Mouse (Mus musculus) embryonic facial prominence, embryonic 10.5 days (tissue): ENCODE results near the gene Kalrn. TPM values are rescaled to one million over a fixed set of nuclear protein-coding genes. Genes with fewer than 3 reads are reported as not detected.

Experiments used
- DNase-seq: peaks from one replicate; pipeline ENCODE4 v3.0.0-alpha.2; 2017; ENCODE audit warnings: low spot score
- H3K27ac ChIP-seq: fragments of 300-500 bp; sonication (generic); replicated peaks from 2 replicates; pipeline ENCODE4 v1.5.1; 2016; ENCODE audit warnings: mild to moderate bottlenecking
- H3K27me3 ChIP-seq: fragments of 300-500 bp; sonication (generic); replicated peaks from 2 replicates; pipeline ENCODE4 v1.6.1; 2016; ENCODE audit warnings: low read depth, mild to moderate bottlenecking; ENCODE audit not compliant: poor library complexity, severe bottlenecking
- H3K36me3 ChIP-seq: fragments of 300-500 bp; sonication (generic); replicated peaks from 2 replicates; pipeline ENCODE4 v1.6.1; 2016; ENCODE audit warnings: mild to moderate bottlenecking, moderate library complexity
- H3K4me1 ChIP-seq: fragments of 300-500 bp; sonication (generic); 2 replicates; pipeline ENCODE4 v1.6.1; 2016
- H3K4me3 ChIP-seq: fragments of 300-500 bp; sonication (generic); 2 replicates; pipeline ENCODE4 v1.5.1; 2016; ENCODE audit warnings: mild to moderate bottlenecking, moderate library complexity
- H3K9me3 ChIP-seq: fragments of 300-500 bp; sonication (generic); 2 replicates; pipeline ENCODE4 v1.6.1; 2016; ENCODE audit warnings: mild to moderate bottlenecking
- WGBS: fragments of 180-500 bp; shearing (Covaris S2); methylation state at CpG from one replicate; pipeline ENCODE4 v1.1.7; 2016; 5-methylcytosine and 5-hydroxymethylcytosine counted together
- polyA plus RNA-seq: library from polyadenylated mRNA; unstranded; fragments of >200 nt; fragmentation: Nextera tagmentation; extraction: Ambion mirVana; gene quantifications from 2 replicates; pipeline ENCODE4 v1.2.1, GENCODE M21; 2016

Gene Kalrn
- polyA plus RNA-seq, 1 experiment from 2014 or later = 14.8 TPM

DNA sequence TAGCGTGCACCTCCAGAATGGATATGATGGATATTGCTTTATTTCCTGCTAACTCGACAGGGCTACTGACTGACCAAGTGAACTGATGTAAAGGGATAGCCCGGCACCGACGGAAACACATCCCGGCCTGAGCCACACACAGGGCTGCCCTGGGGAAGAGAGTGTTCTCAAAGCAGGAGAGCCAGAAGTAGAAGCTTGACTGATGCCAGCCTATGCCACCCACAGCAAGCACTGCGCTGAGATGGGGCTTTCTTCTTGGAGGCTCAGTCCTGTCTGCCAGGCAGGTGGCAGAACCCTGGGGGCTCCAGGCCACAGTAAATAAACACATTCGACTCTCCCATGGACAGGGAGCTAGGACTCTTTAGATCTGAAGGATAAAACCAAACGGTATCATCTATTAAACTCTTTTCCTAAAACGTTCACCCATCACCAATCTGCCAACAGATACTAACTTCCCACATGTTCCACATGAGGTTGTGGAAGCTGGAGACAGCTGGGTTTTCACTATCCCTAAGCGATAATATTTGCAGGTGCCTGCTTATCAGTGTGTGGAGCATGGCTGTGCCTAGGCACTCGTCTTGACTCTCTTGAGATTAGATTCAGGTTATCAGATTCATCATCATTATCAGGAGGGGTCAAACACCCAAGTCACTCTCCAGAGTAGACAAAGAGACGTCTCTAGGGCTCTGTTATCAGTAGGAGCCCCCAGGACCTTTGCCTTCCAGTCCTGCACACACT is 526.9 kb downstream of the Kalrn start:
- peaks cover 11% of the 10 kb centered on the region for H3K4me1 ChIP-seq
- no peak overlapping the region for H3K4me3 ChIP-seq
- WGBS = 86% methylated on average over 13 of the region's 13 CpGs
- H3K27me3 ChIP-seq = no peaks in the 10 kb centered on the region
- no peaks in the 10 kb centered on the region for H3K9me3 ChIP-seq
- DNase-seq = no peak
- H3K36me3 ChIP-seq = peaks cover 14% of the 10 kb centered on the region; the same call in 1 of the 2 replicates
- no peak overlapping the region for H3K27ac ChIP-seq

- Histone ChIP-seq H3K4me3 (no peak overlapping the region), H3K36me3 (peaks cover 17% of the 10 kb centered on the region; the same call in 1 of the 2 replicates), H3K4me1 (no peaks in the 10 kb centered on the region), H3K9me3 (no peaks in the 10 kb centered on the region), H3K27me3 (no peaks in the 10 kb centered on the region), H3K27ac (no peak overlapping the region)
- DNase-seq = no peak
- WGBS = 92% methylated on average over 8 of the region's 8 CpGs
Measured at GRCm38 (mm10) chr16:34044539-34044938, 528.8 kb downstream of the Kalrn start.

DNA sequence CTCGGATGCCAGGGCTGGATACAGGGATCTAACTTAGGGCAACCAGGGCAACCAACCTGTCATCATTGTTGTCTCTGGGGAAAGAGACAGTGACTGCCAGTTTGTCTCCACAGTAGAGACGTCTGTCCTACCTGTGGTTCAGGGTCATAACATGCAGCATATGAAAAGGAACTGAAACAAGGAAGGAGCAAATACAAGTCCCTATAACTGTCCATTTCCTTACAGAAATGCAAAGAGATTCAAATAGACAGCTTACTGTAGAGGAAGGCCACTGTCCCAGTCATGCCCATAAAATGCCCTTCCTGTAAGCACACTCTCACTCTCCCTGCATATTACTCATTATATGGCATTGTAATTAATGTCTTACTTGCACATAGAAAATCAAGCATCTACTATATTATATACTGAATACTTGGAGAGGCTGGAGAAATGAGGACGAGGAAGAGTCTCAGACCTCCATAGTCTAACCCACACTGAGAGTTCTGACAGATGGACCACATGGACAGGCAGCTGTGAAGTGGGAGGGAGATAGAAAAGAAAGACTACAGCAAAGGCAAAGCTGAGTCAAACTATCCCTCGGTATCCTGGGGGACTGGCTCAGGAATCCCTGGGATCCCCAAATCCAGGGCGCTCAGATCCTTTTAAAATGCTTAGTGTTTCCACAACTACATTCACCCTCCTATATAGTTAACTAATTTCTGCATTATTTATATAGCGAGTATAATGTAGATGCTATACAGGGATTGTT is 530.1 kb downstream of the Kalrn start:
- H3K36me3 ChIP-seq = peaks cover 23% of the 10 kb centered on the region
- no peaks in the 10 kb centered on the region for H3K9me3 ChIP-seq
- 91% methylated on average over 6 of the region's 6 CpGs for WGBS
- H3K4me3 ChIP-seq = no peak overlapping the region
- no peaks in the 10 kb centered on the region for H3K27me3 ChIP-seq
- no peaks in the 10 kb centered on the region for H3K4me1 ChIP-seq
- no peak for DNase-seq
- H3K27ac ChIP-seq = no peak overlapping the region

GRCm38 (mm10) chr16:34042586-34042985 is 530.7 kb downstream of the Kalrn start:
- DNase-seq = no peak
- H3K9me3 ChIP-seq = no peaks in the 10 kb centered on the region
- 95% methylated on average over 4 of the region's 4 CpGs for WGBS
- H3K4me1 ChIP-seq = no peaks in the 10 kb centered on the region
- peaks cover 30% of the 10 kb centered on the region for H3K36me3 ChIP-seq
- no peaks in the 10 kb centered on the region for H3K27me3 ChIP-seq
- no peak overlapping the region for H3K4me3 ChIP-seq
- H3K27ac ChIP-seq = no peak overlapping the region

GRCm38 (mm10) chr16:34040276-34040675 is 533.1 kb downstream of the Kalrn start:
- no peak overlapping the region for H3K4me3 ChIP-seq
- no peak for DNase-seq
- no peak overlapping the region for H3K27ac ChIP-seq
- no peaks in the 10 kb centered on the region for H3K9me3 ChIP-seq
- no peaks in the 10 kb centered on the region for H3K4me1 ChIP-seq
- H3K36me3 ChIP-seq = peaks cover 35% of the 10 kb centered on the region
- no peaks in the 10 kb centered on the region for H3K27me3 ChIP-seq
- 87% methylated on average over 6 of the region's 6 CpGs for WGBS

GRCm38 (mm10) chr16:34039736-34040135 is 533.6 kb downstream of the Kalrn start:
- DNase-seq = no peak
- WGBS = 87% methylated on average over 4 of the region's 4 CpGs
- Histone ChIP-seq H3K27ac (no peak overlapping the region), H3K36me3 (peaks cover 39% of the 10 kb centered on the region), H3K4me1 (no peaks in the 10 kb centered on the region), H3K4me3 (no peak overlapping the region), H3K27me3 (no peaks in the 10 kb centered on the region), H3K9me3 (no peaks in the 10 kb centered on the region)

GRCm38 (mm10) chr16:34036327-34037047 is 536.8 kb downstream of the Kalrn start:
- Histone ChIP-seq H3K4me1 (0 out of 2 replicates have a peak, but pooled peaks cover 5% of the 10 kb centered on the region), H3K27me3 (no peaks in the 10 kb centered on the region), H3K27ac (no peak overlapping the region; the same call in 1 of the 2 replicates), H3K4me3 (no peak overlapping the region), H3K9me3 (no peaks in the 10 kb centered on the region), H3K36me3 (peaks cover 68% of the 10 kb centered on the region)
- 69% methylated on average over 10 of the region's 10 CpGs for WGBS
- no peak for DNase-seq

DNA sequence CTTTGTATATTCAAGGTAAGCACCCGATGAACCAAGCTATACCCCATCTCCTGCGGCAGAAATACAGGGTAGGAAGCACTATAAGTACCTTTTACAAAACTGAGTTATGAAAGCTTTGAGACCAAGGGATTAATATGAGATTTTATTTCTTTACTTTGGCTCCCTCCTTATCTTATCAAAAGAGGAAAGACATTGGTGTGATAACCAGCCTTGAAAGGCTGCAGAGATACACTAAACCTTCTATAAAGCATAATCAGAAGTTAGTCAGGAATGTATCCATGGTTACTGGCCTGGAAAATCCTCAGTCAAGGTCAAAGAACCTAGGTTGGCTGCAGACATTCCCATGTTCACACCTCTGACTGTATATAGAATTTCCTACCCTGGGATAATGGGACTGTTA is 537.6 kb downstream of the Kalrn start:
- DNase-seq = no peak
- H3K9me3 ChIP-seq = no peaks in the 10 kb centered on the region
- H3K27me3 ChIP-seq = no peaks in the 10 kb centered on the region
- H3K36me3 ChIP-seq = peaks cover 75% of the 10 kb centered on the region
- no peak overlapping the region for H3K4me3 ChIP-seq
- H3K27ac ChIP-seq = no peak overlapping the region
- 95% methylated on average over 2 of the region's 2 CpGs for WGBS
- H3K4me1 ChIP-seq = 0 out of 2 replicates have a peak, but pooled peaks cover 5% of the 10 kb centered on the region

GRCm38 (mm10) chr16:34034267-34034666 is 539.1 kb downstream of the Kalrn start:
- DNase-seq = no peak
- Histone ChIP-seq H3K4me1 (0 out of 2 replicates have a peak, but pooled peaks cover 5% of the 10 kb centered on the region), H3K27ac (no peak overlapping the region), H3K9me3 (no peaks in the 10 kb centered on the region), H3K4me3 (no peak overlapping the region), H3K27me3 (no peaks in the 10 kb centered on the region), H3K36me3 (peaks cover 70% of the 10 kb centered on the region)
- 96% methylated on average over 17 of the region's 17 CpGs for WGBS

GRCm38 (mm10) chr16:34032011-34032645 is 541.2 kb downstream of the Kalrn start:
- H3K9me3 ChIP-seq = no peaks in the 10 kb centered on the region
- H3K27ac ChIP-seq = no peak overlapping the region
- WGBS = 95% methylated on average over 12 of the region's 12 CpGs
- no peaks in the 10 kb centered on the region for H3K27me3 ChIP-seq
- H3K4me3 ChIP-seq = no peak overlapping the region
- DNase-seq = no peak
- H3K36me3 ChIP-seq = peaks cover 69% of the 10 kb centered on the region
- 0 out of 2 replicates have a peak, but pooled peaks cover 5% of the 10 kb centered on the region for H3K4me1 ChIP-seq

- Histone ChIP-seq H3K4me3 (no peak overlapping the region), H3K4me1 (0 out of 2 replicates have a peak, but pooled peaks cover 5% of the 10 kb centered on the region), H3K9me3 (no peaks in the 10 kb centered on the region), H3K36me3 (peaks cover 75% of the 10 kb centered on the region), H3K27me3 (no peaks in the 10 kb centered on the region), H3K27ac (no peak overlapping the region; the same call in 1 of the 2 replicates)
- no peak for DNase-seq
- 92% methylated on average over 9 of the region's 9 CpGs for WGBS
Measured at GRCm38 (mm10) chr16:34031565-34031964, 541.8 kb downstream of the Kalrn start.

DNA sequence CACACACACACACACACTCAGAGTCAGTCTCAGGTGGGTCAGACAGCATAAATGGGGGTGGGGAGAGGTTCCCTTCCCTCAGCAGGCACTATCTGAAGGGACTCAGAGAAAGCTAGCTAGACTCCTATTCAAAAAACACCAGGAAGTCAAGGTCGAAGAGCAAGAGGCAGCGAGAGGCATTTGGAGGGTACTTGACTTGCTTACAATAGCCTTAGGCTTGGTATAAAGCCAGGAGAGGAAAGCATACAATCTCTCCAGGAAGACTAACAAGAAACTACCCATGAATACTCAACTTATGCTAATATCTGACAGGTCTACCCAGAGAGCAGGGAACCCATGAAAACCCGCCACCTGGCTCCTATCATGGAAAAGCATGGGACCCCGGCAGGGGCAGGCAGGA is 543.0 kb downstream of the Kalrn start:
- no peak for DNase-seq
- Histone ChIP-seq H3K27ac (no peak overlapping the region), H3K36me3 (peaks cover 80% of the 10 kb centered on the region), H3K4me1 (0 out of 2 replicates have a peak, but pooled peaks cover 5% of the 10 kb centered on the region), H3K4me3 (no peak overlapping the region), H3K27me3 (no peaks in the 10 kb centered on the region), H3K9me3 (no peaks in the 10 kb centered on the region)
- WGBS = 84% methylated on average over 4 of the region's 4 CpGs
